In genomic region chr7:125707593-125708022, GRCm38 (mm10) we compare ENCODE assay signal across 8 mouse cellular contexts. TPM values are rescaled to one million over a fixed set of nuclear protein-coding genes. Genes with fewer than 3 reads are reported as not detected.
DNase-seq lines count a peak whose midpoint lies in the region; ATAC-seq lines count a peak whose summit lies in the region.

Gene Gtf3c1 (minus strand): TSS chr7:125707780.
Gene D430042O09Rik (plus strand): TSS chr7:125707888.

- peak within 1 kb of the TSS; percentile 85 for H3K4me2 ChIP-seq in heart, embryonic 14.5 days (ENCODE audit: low read length)
- H3K4me2 ChIP-seq in liver, embryonic 13.5 days = peak within 1 kb of the TSS; percentile 96
- H3K4me2 ChIP-seq in stomach, embryonic 16.5 days (ENCODE audit: low read depth, low read length) = peak within 1 kb of the TSS; percentile 83

- under 1% methylated on average over 45 of the region's 45 CpGs for WGBS in heart, embryonic 14.5 days
- WGBS in liver, embryonic 13.5 days (ENCODE audit: insufficient replicate concordance) = under 1% methylated on average over 45 of the region's 45 CpGs
- under 1% methylated on average over 45 of the region's 45 CpGs for WGBS in stomach, embryonic 16.5 days

- H3K36me3 ChIP-seq in heart, embryonic 14.5 days (ENCODE audit: control insufficient read depth, insufficient read depth, low read length) = peaks cover 24% of the 10 kb centered on the region
- peaks cover 22% of the 10 kb centered on the region for H3K36me3 ChIP-seq in liver, embryonic 13.5 days
- peaks cover 7% of the 10 kb centered on the region for H3K36me3 ChIP-seq in stomach, embryonic 16.5 days (ENCODE audit: control insufficient read depth, insufficient read depth, low read length)

- H3K4me3 ChIP-seq in heart, embryonic 14.5 days (ENCODE audit: control insufficient read depth in 1 of 2, insufficient read depth in 1 of 2, low read depth in 1 of 2, low read length in 2 of 2) = peak within 1 kb of the TSS; percentile 72 to 92
- peak within 1 kb of the TSS; percentile 92 for H3K4me3 ChIP-seq in liver, embryonic 13.5 days (replicated peaks)
- peak within 1 kb of the TSS; percentile 94 for H3K4me3 ChIP-seq in stomach, embryonic 16.5 days (replicated peaks; ENCODE audit: low read length)

- peak within 1 kb of the TSS; percentile 89 for H3K27ac ChIP-seq in heart, embryonic 14.5 days (replicated peaks in 1 of 2; ENCODE audit: control insufficient read depth in 1 of 2, insufficient read depth in 1 of 2, low read depth in 2 of 2, low read length in 2 of 2)
- peak within 1 kb of the TSS; percentile 91 for H3K27ac ChIP-seq in liver, embryonic 13.5 days
- H3K27ac ChIP-seq in stomach, embryonic 16.5 days (ENCODE audit: low read length) = peak within 1 kb of the TSS; percentile 89

- no peaks in the 10 kb centered on the region for H3K27me3 ChIP-seq in heart, embryonic 14.5 days (ENCODE audit: control insufficient read depth, insufficient read depth, low read length)
- no peaks in the 10 kb centered on the region for H3K27me3 ChIP-seq in liver, embryonic 13.5 days
- no peaks in the 10 kb centered on the region for H3K27me3 ChIP-seq in stomach, embryonic 16.5 days (ENCODE audit: control insufficient read depth, insufficient read depth, low read length)

- peak within 1 kb of the TSS; percentile 91 for H3K9ac ChIP-seq in heart, embryonic 14.5 days (ENCODE audit: low read length)
- H3K9ac ChIP-seq in liver, embryonic 13.5 days = peak within 1 kb of the TSS; percentile 94
- peak within 1 kb of the TSS; percentile 90 for H3K9ac ChIP-seq in stomach, embryonic 16.5 days (ENCODE audit: low read length)

- peak; percentile 99 for DNase-seq in c-Kit-negative CD71-positive TER-119-positive erythroid progenitor cells, embryonic 14.5 days (ENCODE audit: low read depth, low spot score)
- peak; percentile 99 for DNase-seq in fibroblast of lung, adult 2 months (ENCODE audit: low read depth)
- DNase-seq in kidney, postnatal 14 days = peak; percentile 100
- DNase-seq in liver, embryonic 13.5 days = peak; percentile 100
- DNase-seq in neural tube, embryonic 10.5 days (ENCODE audit: extremely low spot score, low spot score) = peak; percentile 99

- H3K4me1 ChIP-seq in heart, embryonic 14.5 days (ENCODE audit: control insufficient read depth in 2 of 2, insufficient read depth in 2 of 2, low read length in 2 of 2) = peaks cover 15 to 31% of the 10 kb centered on the region in 2 experiments
- peaks cover 40% of the 10 kb centered on the region for H3K4me1 ChIP-seq in liver, embryonic 13.5 days (replicated peaks)
- peaks cover 29% of the 10 kb centered on the region for H3K4me1 ChIP-seq in stomach, embryonic 16.5 days (ENCODE audit: control insufficient read depth, insufficient read depth, low read length)

- no peaks in the 10 kb centered on the region for H3K9me3 ChIP-seq in heart, embryonic 14.5 days (ENCODE audit: control insufficient read depth, low read length)
- H3K9me3 ChIP-seq in liver, embryonic 13.5 days (replicated peaks) = no peaks in the 10 kb centered on the region
- no peaks in the 10 kb centered on the region for H3K9me3 ChIP-seq in stomach, embryonic 16.5 days (replicated peaks; ENCODE audit: control insufficient read depth, low read length)

- ATAC-seq in CD4-positive, CD25-positive, alpha-beta regulatory T cell, adult 4 months = peak; percentile 99
- peak; percentile 98 for ATAC-seq in heart, embryonic 14.5 days (ENCODE audit: insufficient number of reproducible peaks, insufficient read depth, low FRiP score, low read depth)
- peak; percentile 98 for ATAC-seq in liver, embryonic 13.5 days (ENCODE audit: low read depth)
- peak; percentile 98 for ATAC-seq in stomach, embryonic 16.5 days (ENCODE audit: insufficient read depth, low FRiP score)

RNA-seq across cellular contexts. Expression of gene Gtf3c1, which starts in this region (rescaled TPM):
- 10 to 100 TPM; 16.1 to 29.4 TPM for polyA plus RNA-seq in CD4-positive, CD25-positive, alpha-beta regulatory T cell, adult 4 months (2017; shearing (Covaris generic))
- 29.1 and 30.4 TPM in 2 replicates for polyA plus RNA-seq in heart, embryonic 14.5 days (2014; fragmentation: Nextera tagmentation; extraction: Ambion mirVana)
- 7.1 and 9.0 TPM in 2 replicates for polyA plus RNA-seq in liver, embryonic 13.5 days (2015; fragmentation: Nextera tagmentation; extraction: Ambion mirVana)
- 24.0 and 24.4 TPM in 2 replicates for polyA plus RNA-seq in stomach, embryonic 16.5 days (2015; fragmentation: Nextera tagmentation; extraction: Ambion mirVana)

RNA-seq across cellular contexts. Expression of gene D430042O09Rik, which starts in this region (rescaled TPM):
- polyA plus RNA-seq in CD4-positive, CD25-positive, alpha-beta regulatory T cell, adult 4 months (2017; shearing (Covaris generic)) = 1 to 10 TPM; 4.0 to 4.1 TPM
- polyA plus RNA-seq in heart, embryonic 14.5 days (2014; fragmentation: Nextera tagmentation; extraction: Ambion mirVana) = 7.9 and 8.6 TPM in 2 replicates
- polyA plus RNA-seq in liver, embryonic 13.5 days (2015; fragmentation: Nextera tagmentation; extraction: Ambion mirVana) = 1.5 TPM in 2 replicates
- polyA plus RNA-seq in stomach, embryonic 16.5 days (2015; fragmentation: Nextera tagmentation; extraction: Ambion mirVana) = 8.2 and 8.5 TPM in 2 replicates

Comparison
In these comparisons a context has a peak if more than half of its experiments do, and no peak if none do; other contexts are left out.
1. Peak in every context shown above with its lines: DNase-seq, ATAC-seq, H3K4me3 ChIP-seq and H3K27ac ChIP-seq.